Comparison of ENCODE assay signal across 15 mouse cellular contexts in the genomic region with DNA sequence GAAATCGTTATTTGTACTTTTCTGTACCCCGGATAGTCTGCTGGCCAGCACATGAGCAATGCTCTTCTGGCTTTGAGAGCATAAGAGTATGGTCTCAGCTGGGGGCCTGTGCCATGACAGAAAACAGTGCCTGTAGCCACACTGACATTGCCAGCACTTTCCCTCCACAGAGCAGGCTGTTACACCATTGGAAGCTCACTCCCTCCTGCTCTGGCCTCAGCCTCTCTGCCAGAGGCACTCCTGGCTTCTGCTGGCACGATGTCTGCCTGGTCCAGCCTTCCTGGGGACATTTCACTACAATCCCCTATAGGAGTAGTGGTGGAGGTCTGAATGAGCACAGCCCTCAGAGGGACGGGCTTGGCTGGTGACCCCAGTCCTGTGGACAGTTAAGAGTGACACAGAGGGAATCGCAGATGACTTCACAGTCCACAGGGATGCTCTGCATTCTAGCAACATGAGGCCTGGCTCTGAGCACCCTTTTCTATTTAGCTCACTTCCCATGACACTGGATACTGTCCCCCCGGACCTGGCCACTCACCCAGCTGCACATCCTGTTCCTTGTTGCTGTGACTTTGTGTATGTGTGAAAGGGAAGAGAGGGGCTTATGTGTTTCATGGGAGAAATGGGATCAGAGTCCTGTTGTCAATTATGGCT.
A peak's percentile ranks its signal among the peaks of the same experiment; 100 is the strongest.
DNase-seq lines count a peak whose midpoint lies in the region; ATAC-seq and TF ChIP-seq lines count a peak whose summit lies in the region.
"Had no signal": no experiment of that assay in that cellular context is flagged by ENCODE, and none has a peak within 500 bp of the region (broad histone marks: within the 10 kb centered on the region; RNA-seq: fewer than 3 reads in every experiment).

No protein-coding gene starts in this region.

- DNase-seq in gastrocnemius, adult 2 months = peak; percentile 45
- DNase-seq in gastrocnemius, adult 8-10 months (ENCODE audit: low spot score in 2 of 2) = no peak
- DNase-seq in layer of hippocampus, adult 2 months (ENCODE audit: low spot score in 2 of 2) = no peak
- DNase-seq: adrenal gland, postnatal 36 days; B cell, adult 2 months; kidney, postnatal 25 days; thymus, postnatal 36 days had no signal

- H3K27ac ChIP-seq in gastrocnemius, adult 2 months = peak overlapping the region; percentile 57
- no peak overlapping the region for H3K27ac ChIP-seq in heart, embryonic 14.5 days (replicated peaks in 1 of 2; ENCODE audit: control insufficient read depth in 1 of 2, insufficient read depth in 1 of 2, low read depth in 2 of 2, low read length in 2 of 2)
- H3K27ac ChIP-seq in limb, embryonic 13.5 days = peak overlapping the region; percentile 73; the same call in 1 of the 2 replicates
- H3K27ac ChIP-seq in layer of hippocampus, adult 2 months = no peak overlapping the region
- no peak overlapping the region for H3K27ac ChIP-seq in kidney, embryonic 14.5 days (ENCODE audit: low read depth, low read length)
- H3K27ac ChIP-seq: intestine, embryonic 15.5 days; liver, embryonic 12.5 days had no signal

- no peak overlapping the region for H3K4me2 ChIP-seq in heart, embryonic 14.5 days (ENCODE audit: low read length)
- H3K4me2 ChIP-seq in limb, embryonic 13.5 days (replicated peaks) = no peak overlapping the region
- no peak overlapping the region for H3K4me2 ChIP-seq in kidney, embryonic 14.5 days (replicated peaks; ENCODE audit: low read depth, low read length)
- H3K4me2 ChIP-seq: intestine, embryonic 15.5 days; liver, embryonic 12.5 days had no signal

- H3K9ac ChIP-seq in heart, embryonic 14.5 days (ENCODE audit: low read length) = peak overlapping the region; percentile 21; the same call in 1 of the 2 replicates
- 0 out of 2 replicates have a peak overlapping the region, but pooled peaks have one; percentile 13 for H3K9ac ChIP-seq in limb, embryonic 13.5 days
- H3K9ac ChIP-seq in kidney, embryonic 14.5 days (ENCODE audit: low read depth, low read length) = no peak overlapping the region
- H3K9ac ChIP-seq: intestine, embryonic 15.5 days; liver, embryonic 12.5 days had no signal

- no peak for TF ChIP-seq CTCF in gastrocnemius, adult 2 months (IDR thresholded peaks at IDR 0.05)
- TF ChIP-seq CTCF in layer of hippocampus, adult 2 months (conservative IDR thresholded peaks at IDR 0.05) = no peak

- H3K27me3 ChIP-seq in megakaryocyte, embryonic 14.5 days (replicated peaks) = no peaks in the 10 kb centered on the region
- no peaks in the 10 kb centered on the region for H3K27me3 ChIP-seq in heart, embryonic 14.5 days (ENCODE audit: control insufficient read depth, insufficient read depth, low read length)
- no peaks in the 10 kb centered on the region for H3K27me3 ChIP-seq in limb, embryonic 13.5 days
- no peaks in the 10 kb centered on the region for H3K27me3 ChIP-seq in kidney, embryonic 14.5 days (ENCODE audit: control insufficient read depth, insufficient read depth, low read length)
- H3K27me3 ChIP-seq: intestine, embryonic 15.5 days; liver, embryonic 12.5 days had no signal

- H3K4me1 ChIP-seq in megakaryocyte, embryonic 14.5 days = no peaks in the 10 kb centered on the region
- H3K4me1 ChIP-seq in heart, embryonic 14.5 days (ENCODE audit: control insufficient read depth in 2 of 2, insufficient read depth in 2 of 2, low read length in 2 of 2) = no peaks in the 10 kb centered on the region
- H3K4me1 ChIP-seq in limb, embryonic 13.5 days = peaks cover 54% of the 10 kb centered on the region
- 0 out of 2 replicates have a peak, but pooled peaks cover 7% of the 10 kb centered on the region for H3K4me1 ChIP-seq in kidney, embryonic 14.5 days (ENCODE audit: control insufficient read depth, insufficient read depth, low read length)
- H3K4me1 ChIP-seq: intestine, embryonic 15.5 days; liver, embryonic 12.5 days had no signal

- no peak overlapping the region for H3K4me3 ChIP-seq in gastrocnemius, adult 2 months
- H3K4me3 ChIP-seq in megakaryocyte, embryonic 14.5 days (replicated peaks) = peak overlapping the region; percentile 21
- no peak overlapping the region for H3K4me3 ChIP-seq in heart, embryonic 14.5 days (ENCODE audit: control insufficient read depth in 1 of 2, insufficient read depth in 1 of 2, low read depth in 1 of 2, low read length in 2 of 2)
- no peak overlapping the region for H3K4me3 ChIP-seq in limb, embryonic 13.5 days
- H3K4me3 ChIP-seq in layer of hippocampus, adult 2 months = no peak overlapping the region
- no peak overlapping the region for H3K4me3 ChIP-seq in kidney, embryonic 14.5 days (ENCODE audit: low read length)
- H3K4me3 ChIP-seq: intestine, embryonic 15.5 days; liver, embryonic 12.5 days had no signal

- no peak for ATAC-seq in megakaryocyte, adult 5-6 weeks (ENCODE audit: poor library complexity, severe bottlenecking)
- 0 out of 2 replicates have a peak, but pooled peaks have one; percentile 26 for ATAC-seq in heart, embryonic 14.5 days (ENCODE audit: insufficient number of reproducible peaks, insufficient read depth, low FRiP score, low read depth)
- no peak for ATAC-seq in limb, embryonic 13.5 days (ENCODE audit: low FRiP score, low read depth)
- ATAC-seq in kidney, embryonic 14.5 days (ENCODE audit: low FRiP score, low TSS enrichment) = no peak
- ATAC-seq: intestine, embryonic 15.5 days; liver, embryonic 12.5 days had no signal

- H3K9me3 ChIP-seq in megakaryocyte, embryonic 14.5 days = peaks cover 32% of the 10 kb centered on the region
- no peaks in the 10 kb centered on the region for H3K9me3 ChIP-seq in heart, embryonic 14.5 days (ENCODE audit: control insufficient read depth, low read length)
- no peaks in the 10 kb centered on the region for H3K9me3 ChIP-seq in limb, embryonic 13.5 days
- H3K9me3 ChIP-seq in kidney, embryonic 14.5 days (ENCODE audit: control insufficient read depth, low read length) = no peaks in the 10 kb centered on the region
- H3K9me3 ChIP-seq: intestine, embryonic 15.5 days; liver, embryonic 12.5 days had no signal

- intact Hi-C loops in gastrocnemius, adult 2 months (cut with DNase I) = loop anchor here (5.0 to 10.0 kb wide), 2 partner anchors 61 to 101 kb away; partner anchors contain the start of gene Gas1

- H3K36me3 ChIP-seq in megakaryocyte, embryonic 14.5 days (replicated peaks; ENCODE audit: low read length) = no peaks in the 10 kb centered on the region
- H3K36me3 ChIP-seq in heart, embryonic 14.5 days (ENCODE audit: control insufficient read depth, insufficient read depth, low read length) = no peaks in the 10 kb centered on the region
- H3K36me3 ChIP-seq in limb, embryonic 13.5 days = no peaks in the 10 kb centered on the region
- H3K36me3 ChIP-seq in kidney, embryonic 14.5 days (ENCODE audit: control insufficient read depth, insufficient read depth, low read length) = no peaks in the 10 kb centered on the region
- H3K36me3 ChIP-seq: G1E; intestine, embryonic 15.5 days; liver, embryonic 12.5 days had no signal

- 42% methylated on average over 6 of the region's 6 CpGs for WGBS in heart, embryonic 14.5 days
- WGBS in limb, embryonic 13.5 days = 48% methylated on average over 6 of the region's 6 CpGs
- 60% methylated on average over 6 of the region's 6 CpGs for WGBS in kidney, embryonic 14.5 days

Comparison
In these comparisons a context has a peak if more than half of its experiments do, and no peak if none do; other contexts are left out.
1. H3K27ac ChIP-seq: peak in gastrocnemius, adult 2 months (single experiment) and limb, embryonic 13.5 days (single experiment); none in heart, embryonic 14.5 days (0 of 2), layer of hippocampus, adult 2 months (single experiment) and kidney, embryonic 14.5 days (single experiment).